Mouse (Mus musculus): ENCODE data around the gene Slc25a24.

- no peak for TF ChIP-seq CTCF (IDR thresholded peaks at IDR 0.05; ENCODE audit: low read depth, low read length)
- no peak for TF ChIP-seq POLR2A (IDR thresholded peaks at IDR 0.05; ENCODE audit: insufficient read depth, low read length)
Observed at GRCm38 (mm10) chr3:109122641-109123530, at the start of gene Slc25a24.
